Mouse (Mus musculus): Measurements from ENCODE around the gene Ttbk1. TPM values are rescaled to one million over a fixed set of nuclear protein-coding genes. Genes with fewer than 3 reads are reported as not detected.

Gene Ttbk1
- total and polyA plus RNA-seq, 3 experiments, result 0.08 TPM; not detected in 2

DNA sequence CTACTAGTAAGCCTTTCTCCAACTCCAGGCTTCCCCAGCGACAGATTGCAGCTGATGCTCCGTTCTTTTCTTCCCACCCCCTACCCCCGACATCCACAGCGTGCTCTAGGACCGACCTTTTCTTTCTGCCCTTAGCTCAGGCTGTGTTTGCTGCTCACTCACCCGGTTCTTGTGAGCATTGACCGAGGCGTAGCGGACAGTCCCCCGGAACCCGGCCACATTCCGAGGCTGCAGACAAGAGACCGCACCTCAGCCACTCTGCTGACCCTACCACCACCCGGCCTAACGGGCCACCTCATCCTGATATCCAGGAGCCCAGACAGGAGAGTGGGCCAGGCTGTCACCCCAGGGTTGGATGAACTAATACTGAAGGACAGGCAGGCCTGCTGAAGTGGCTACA, 10.2 kb downstream of the Ttbk1 start:
- Histone ChIP-seq H3K4me3 (ENCODE audit: control insufficient read depth in 1 of 2, insufficient read depth in 1 of 2, low read depth in 2 of 2, low read length in 2 of 2) (no peak overlapping the region), H3K79me2 (ENCODE audit: control insufficient read depth, insufficient read depth, low read length, poor library complexity) (no peaks in the 10 kb centered on the region), H3K27me3 (ENCODE audit: control insufficient read depth in 1 of 2, insufficient read depth in 2 of 2, low read length in 2 of 2) (peaks cover 0 to 9% of the 10 kb centered on the region in 2 experiments), H3K9me3 (replicated peaks; ENCODE audit: insufficient read depth, low read length) (no peaks in the 10 kb centered on the region), H3K9ac (ENCODE audit: control insufficient read depth, low read depth, low read length, poor library complexity, severe bottlenecking) (no peak overlapping the region), H3K4me1 (ENCODE audit: control insufficient read depth in 1 of 2, insufficient read depth in 2 of 2, low read length in 2 of 2) (no peaks in the 10 kb centered on the region), H3K36me3 (ENCODE audit: control insufficient read depth in 1 of 2, insufficient read depth in 2 of 2, low read length in 2 of 2) (no peaks in the 10 kb centered on the region), H3K27ac (ENCODE audit: control insufficient read depth, low read depth, low read length) (no peak overlapping the region)
- DNase-seq (ENCODE audit: low read depth, low spot score), result no peak
- TF ChIP-seq NELFE (IDR thresholded peaks at IDR 0.05; ENCODE audit: low read depth, low read length) (no peak), UBTF (IDR thresholded peaks at IDR 0.05; ENCODE audit: borderline replicate concordance, insufficient read depth, low read depth, low read length) (no peak), HCFC1 (IDR thresholded peaks at IDR 0.05; ENCODE audit: low read depth, low read length) (no peak), MAX (IDR thresholded peaks at IDR 0.05; ENCODE audit: low read length) (no peak), CHD2 (IDR thresholded peaks at IDR 0.05; ENCODE audit: low read length) (no peak), ZKSCAN1 (IDR thresholded peaks at IDR 0.05; ENCODE audit: low read depth, low read length) (no peak), MAFK (IDR thresholded peaks at IDR 0.05; ENCODE audit: borderline replicate concordance, low read depth, low read length) (no peak), RCOR1 (IDR thresholded peaks at IDR 0.05; ENCODE audit: low read depth, low read length) (no peak), CHD1 (IDR thresholded peaks at IDR 0.05; ENCODE audit: low read depth, low read length) (no peak), MXI1 (IDR thresholded peaks at IDR 0.05; ENCODE audit: low read depth, low read length) (no peak), BHLHE40 (IDR thresholded peaks at IDR 0.05; ENCODE audit: borderline replicate concordance, low read depth, low read length) (no peak), ZNF384 (IDR thresholded peaks at IDR 0.05; ENCODE audit: low read depth, low read length) (no peak), ZC3H11A (IDR thresholded peaks at IDR 0.05; ENCODE audit: low read depth, low read length) (no peak), KAT2A (conservative IDR thresholded peaks at IDR 0.05; ENCODE audit: low read depth, low read length) (no peak)

DNA sequence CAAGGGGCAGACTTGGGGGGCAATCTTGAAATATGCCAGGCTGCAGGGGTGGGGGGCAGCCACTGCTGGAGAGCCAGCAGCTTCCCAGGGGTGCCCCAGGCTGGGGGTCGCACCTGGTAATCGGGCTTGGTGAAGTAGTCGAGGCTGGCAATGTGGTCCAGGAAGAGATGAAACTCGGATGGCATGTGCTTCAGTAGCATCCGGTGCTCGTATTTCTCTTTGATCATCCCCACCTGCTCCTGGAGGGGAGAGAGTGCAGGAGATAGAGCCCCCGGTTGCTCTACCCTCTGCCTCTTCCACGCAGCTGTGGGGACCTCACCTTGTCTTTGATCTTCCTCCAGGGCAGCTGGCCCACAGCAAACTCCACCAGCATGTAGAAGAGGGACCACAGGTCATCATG, 10.9 kb downstream of the Ttbk1 start:
- no peak overlapping the region for H3K4me3 ChIP-seq (ENCODE audit: control insufficient read depth in 1 of 2, insufficient read depth in 1 of 2, low read depth in 2 of 2, low read length in 2 of 2)
- no peak for DNase-seq (ENCODE audit: low read depth, low spot score)

More for the DNA sequence above, 10.9 kb downstream of the Ttbk1 start:
- Histone ChIP-seq H3K9me3 (replicated peaks; ENCODE audit: insufficient read depth, low read length) (no peaks in the 10 kb centered on the region), H3K27me3 (ENCODE audit: control insufficient read depth in 1 of 2, insufficient read depth in 2 of 2, low read length in 2 of 2) (peaks cover 0 to 9% of the 10 kb centered on the region in 2 experiments), H3K4me1 (ENCODE audit: control insufficient read depth in 1 of 2, insufficient read depth in 2 of 2, low read length in 2 of 2) (no peaks in the 10 kb centered on the region), H3K27ac (ENCODE audit: control insufficient read depth, low read depth, low read length) (no peak overlapping the region), H3K79me2 (ENCODE audit: control insufficient read depth, insufficient read depth, low read length, poor library complexity) (no peaks in the 10 kb centered on the region), H3K36me3 (ENCODE audit: control insufficient read depth in 1 of 2, insufficient read depth in 2 of 2, low read length in 2 of 2) (no peaks in the 10 kb centered on the region), H3K9ac (ENCODE audit: control insufficient read depth, low read depth, low read length, poor library complexity, severe bottlenecking) (no peak overlapping the region)
- no peak for TF ChIP-seq SMC3 (IDR thresholded peaks at IDR 0.05; ENCODE audit: low read depth, low read length)
- TF ChIP-seq CHD1 (IDR thresholded peaks at IDR 0.05; ENCODE audit: low read depth, low read length), result no peak
- TF ChIP-seq CTCF (IDR thresholded peaks at IDR 0.05 in 2 of 3, conservative IDR thresholded peaks at IDR 0.05 in 1 of 3; ENCODE audit: control insufficient read depth in 1 of 3, insufficient read depth in 1 of 3, low read depth in 2 of 3, low read length in 3 of 3, poor library complexity in 1 of 3, severe bottlenecking in 1 of 3), result no peak
- TF ChIP-seq MAFK (IDR thresholded peaks at IDR 0.05; ENCODE audit: borderline replicate concordance, low read depth, low read length), result no peak
- no peak for TF ChIP-seq KAT2A (conservative IDR thresholded peaks at IDR 0.05; ENCODE audit: low read depth, low read length)
- no peak for TF ChIP-seq TBP (IDR thresholded peaks at IDR 0.05; ENCODE audit: low read depth, low read length)
- TF ChIP-seq ETS1 (IDR thresholded peaks at IDR 0.05; ENCODE audit: low read depth, low read length), result no peak
- no peak for TF ChIP-seq TCF12 (IDR thresholded peaks at IDR 0.05; ENCODE audit: low read depth, low read length)
- no peak for TF ChIP-seq MXI1 (IDR thresholded peaks at IDR 0.05; ENCODE audit: low read depth, low read length)
- no peak for TF ChIP-seq POLR2AphosphoS2 (IDR thresholded peaks at IDR 0.05; ENCODE audit: low read length)
- no peak for TF ChIP-seq MYB (IDR thresholded peaks at IDR 0.05; ENCODE audit: low read depth, low read length)
- TF ChIP-seq NRF1 (IDR thresholded peaks at IDR 0.05; ENCODE audit: insufficient read depth, low read depth, low read length, poor library complexity, severe bottlenecking), result no peak
- no peak for TF ChIP-seq MAZ (IDR thresholded peaks at IDR 0.05; ENCODE audit: low read depth, low read length)
- no peak for TF ChIP-seq MAX (IDR thresholded peaks at IDR 0.05; ENCODE audit: low read length)
- no peak for TF ChIP-seq NELFE (IDR thresholded peaks at IDR 0.05; ENCODE audit: low read depth, low read length)
- TF ChIP-seq BHLHE40 (IDR thresholded peaks at IDR 0.05; ENCODE audit: borderline replicate concordance, low read depth, low read length), result no peak
- TF ChIP-seq GABPA (IDR thresholded peaks at IDR 0.05; ENCODE audit: low read depth, low read length), result no peak
- TF ChIP-seq GATA1 (IDR thresholded peaks at IDR 0.05; ENCODE audit: low read depth, low read length), result no peak

All from MEL (cell line).